Mouse (Mus musculus) heart, embryonic 12.5 days (tissue): ENCODE data around the gene Adgre5. TPM values are rescaled to one million over a fixed set of nuclear protein-coding genes. Genes with fewer than 3 reads are reported as not detected.

Experiments
- ATAC-seq: fragments of 200-750 bp; cut with Nextera tagmentation; 2 replicates; pipeline ENCODE4 v1.8.0; 2017; ENCODE audit warnings: moderate TSS enrichment, moderate library complexity; ENCODE audit not compliant: insufficient number of reproducible peaks, low FRiP score
- H3K27ac ChIP-seq: fragments of 300-500 bp; sonication (generic); 2 replicates; pipeline ENCODE4 v1.5.1; 2016; ENCODE audit warnings: mild to moderate bottlenecking, moderate library complexity; ENCODE audit not compliant: poor library complexity, severe bottlenecking
- H3K27me3 ChIP-seq: fragments of 300-500 bp; sonication (generic); replicated peaks from 2 replicates; pipeline ENCODE4 v1.6.1; 2016; ENCODE audit warnings: mild to moderate bottlenecking, moderate library complexity
- H3K36me3 ChIP-seq: fragments of 300-500 bp; sonication (generic); 2 replicates; pipeline ENCODE4 v1.6.1; 2016; ENCODE audit warnings: mild to moderate bottlenecking, moderate library complexity
- H3K4me1 ChIP-seq: fragments of 300-500 bp; sonication (generic); replicated peaks from 2 replicates; pipeline ENCODE4 v1.6.1; 2016; ENCODE audit warnings: mild to moderate bottlenecking
- H3K4me2 ChIP-seq: fragments of 300-500 bp; sonication (generic); 2 replicates; pipeline ENCODE4 v1.6.1; 2016; ENCODE audit warnings: mild to moderate bottlenecking, moderate library complexity
- H3K4me3 ChIP-seq: fragments of 300-500 bp; sonication (generic); 2 replicates; pipeline ENCODE4 v1.5.1; 2016; ENCODE audit warnings: mild to moderate bottlenecking
- H3K9ac ChIP-seq: fragments of 300-500 bp; sonication (generic); 2 replicates; pipeline ENCODE4 v1.6.1; 2016; ENCODE audit warnings: mild to moderate bottlenecking, moderate library complexity
- H3K9me3 ChIP-seq: fragments of 300-500 bp; sonication (generic); replicated peaks from 2 replicates; pipeline ENCODE4 v1.6.1; 2016; ENCODE audit warnings: mild to moderate bottlenecking, moderate library complexity
- WGBS: fragments of 180-500 bp; shearing (Covaris S2); methylation state at CpG from one replicate; pipeline ENCODE4 v1.1.7; 2016; 5-methylcytosine and 5-hydroxymethylcytosine counted together
- polyA plus RNA-seq: library from polyadenylated mRNA; unstranded; fragments of >200 nt; fragmentation: Nextera tagmentation; extraction: Ambion mirVana; gene quantifications from 2 replicates; pipeline ENCODE4 v1.2.1, GENCODE M21; 2016

Gene Adgre5
- polyA plus RNA-seq, 1 experiment from 2014 or later = 26.2 TPM

GRCm38 (mm10) chr8:83771791-83772190, 30.7 kb upstream of the Adgre5 start:
- Histone ChIP-seq H3K27ac (no peak overlapping the region), H3K4me3 (no peak overlapping the region), H3K4me1 (peaks cover 14% of the 10 kb centered on the region), H3K9ac (no peak overlapping the region), H3K4me2 (no peak overlapping the region), H3K9me3 (no peaks in the 10 kb centered on the region; the same call in 1 of the 2 replicates), H3K36me3 (no peaks in the 10 kb centered on the region), H3K27me3 (no peaks in the 10 kb centered on the region)
- no peak for ATAC-seq
- 55% methylated on average over 4 of the region's 4 CpGs for WGBS

- Histone ChIP-seq H3K9me3 (no peaks in the 10 kb centered on the region; the same call in 1 of the 2 replicates), H3K4me2 (no peak overlapping the region), H3K36me3 (no peaks in the 10 kb centered on the region), H3K4me1 (peaks cover 14% of the 10 kb centered on the region), H3K27ac (no peak overlapping the region), H3K27me3 (no peaks in the 10 kb centered on the region), H3K9ac (no peak overlapping the region), H3K4me3 (no peak overlapping the region)
- WGBS = 70% methylated on average over 2 of the region's 2 CpGs
- ATAC-seq = no peak
These were observed 29.5 kb upstream of the Adgre5 start for GRCm38 (mm10) chr8:83770669-83771068.

GRCm38 (mm10) chr8:83769720-83770119, 28.6 kb upstream of the Adgre5 start:
- no peak for ATAC-seq
- Histone ChIP-seq H3K4me2 (no peak overlapping the region), H3K9me3 (no peaks in the 10 kb centered on the region; the same call in 1 of the 2 replicates), H3K4me3 (no peak overlapping the region), H3K9ac (no peak overlapping the region), H3K27me3 (no peaks in the 10 kb centered on the region), H3K36me3 (no peaks in the 10 kb centered on the region), H3K4me1 (peaks cover 14% of the 10 kb centered on the region), H3K27ac (no peak overlapping the region)
- 70% methylated on average over 7 of the region's 7 CpGs for WGBS

GRCm38 (mm10) chr8:83768526-83768925, 27.4 kb upstream of the Adgre5 start:
- H3K4me1 ChIP-seq = peaks cover 14% of the 10 kb centered on the region
- no peak overlapping the region for H3K27ac ChIP-seq
- WGBS = 32% methylated on average over 5 of the region's 5 CpGs
- no peaks in the 10 kb centered on the region for H3K36me3 ChIP-seq
- no peaks in the 10 kb centered on the region; the same call in 1 of the 2 replicates for H3K9me3 ChIP-seq
- no peak overlapping the region for H3K4me2 ChIP-seq
- no peak overlapping the region for H3K4me3 ChIP-seq
- H3K27me3 ChIP-seq = no peaks in the 10 kb centered on the region
- no peak overlapping the region for H3K9ac ChIP-seq
- no peak for ATAC-seq

- Histone ChIP-seq H3K9ac (no peak overlapping the region), H3K36me3 (no peaks in the 10 kb centered on the region), H3K9me3 (no peaks in the 10 kb centered on the region; the same call in 1 of the 2 replicates), H3K27me3 (no peaks in the 10 kb centered on the region), H3K4me2 (no peak overlapping the region), H3K27ac (no peak overlapping the region), H3K4me1 (peaks cover 4% of the 10 kb centered on the region), H3K4me3 (no peak overlapping the region)
- 78% methylated on average over 4 of the region's 4 CpGs for WGBS
- ATAC-seq = no peak
These were observed 26.3 kb upstream of the Adgre5 start for GRCm38 (mm10) chr8:83767442-83767841.

- Histone ChIP-seq H3K9ac (no peak overlapping the region), H3K4me2 (no peak overlapping the region), H3K27me3 (no peaks in the 10 kb centered on the region), H3K9me3 (no peaks in the 10 kb centered on the region; the same call in 1 of the 2 replicates), H3K36me3 (no peaks in the 10 kb centered on the region), H3K4me3 (no peak overlapping the region), H3K27ac (no peak overlapping the region), H3K4me1 (no peaks in the 10 kb centered on the region)
- no peak for ATAC-seq
These were observed 24.5 kb upstream of the Adgre5 start for GRCm38 (mm10) chr8:83765663-83766062.

GRCm38 (mm10) chr8:83764717-83765116, 23.6 kb upstream of the Adgre5 start:
- Histone ChIP-seq H3K4me3 (no peak overlapping the region), H3K27ac (no peak overlapping the region), H3K9me3 (no peaks in the 10 kb centered on the region; the same call in 1 of the 2 replicates), H3K4me2 (no peak overlapping the region), H3K4me1 (no peaks in the 10 kb centered on the region), H3K9ac (no peak overlapping the region), H3K27me3 (no peaks in the 10 kb centered on the region), H3K36me3 (no peaks in the 10 kb centered on the region)
- no peak for ATAC-seq
- 79% methylated on average over 2 of the region's 2 CpGs for WGBS

GRCm38 (mm10) chr8:83764116-83764515, 23.0 kb upstream of the Adgre5 start:
- no peaks in the 10 kb centered on the region for H3K36me3 ChIP-seq
- no peak overlapping the region for H3K27ac ChIP-seq
- ATAC-seq = no peak
- H3K4me2 ChIP-seq = no peak overlapping the region
- no peaks in the 10 kb centered on the region; the same call in 1 of the 2 replicates for H3K9me3 ChIP-seq
- H3K9ac ChIP-seq = no peak overlapping the region
- H3K4me1 ChIP-seq = no peaks in the 10 kb centered on the region
- WGBS = 87% methylated on average over 8 of the region's 8 CpGs
- no peaks in the 10 kb centered on the region for H3K27me3 ChIP-seq
- H3K4me3 ChIP-seq = no peak overlapping the region

GRCm38 (mm10) chr8:83759231-83759759, 18.2 kb upstream of the Adgre5 start:
- 69% methylated on average over 2 of the region's 2 CpGs for WGBS
- H3K9ac ChIP-seq = no peak overlapping the region
- H3K4me1 ChIP-seq = no peaks in the 10 kb centered on the region
- no peaks in the 10 kb centered on the region for H3K9me3 ChIP-seq
- H3K27me3 ChIP-seq = no peaks in the 10 kb centered on the region
- H3K4me3 ChIP-seq = no peak overlapping the region
- no peak overlapping the region for H3K4me2 ChIP-seq
- H3K36me3 ChIP-seq = no peaks in the 10 kb centered on the region
- ATAC-seq = no peak
- H3K27ac ChIP-seq = no peak overlapping the region

GRCm38 (mm10) chr8:83758298-83758697, 17.2 kb upstream of the Adgre5 start:
- Histone ChIP-seq H3K27me3 (no peaks in the 10 kb centered on the region), H3K9me3 (no peaks in the 10 kb centered on the region), H3K27ac (no peak overlapping the region), H3K9ac (no peak overlapping the region), H3K4me3 (no peak overlapping the region), H3K4me2 (no peak overlapping the region), H3K36me3 (no peaks in the 10 kb centered on the region), H3K4me1 (no peaks in the 10 kb centered on the region)
- ATAC-seq = no peak
- 42% methylated on average over 5 of the region's 5 CpGs for WGBS

GRCm38 (mm10) chr8:83757084-83757607, 16.0 kb upstream of the Adgre5 start:
- Histone ChIP-seq H3K4me2 (no peak overlapping the region), H3K27me3 (no peaks in the 10 kb centered on the region), H3K36me3 (no peaks in the 10 kb centered on the region), H3K9me3 (no peaks in the 10 kb centered on the region), H3K27ac (no peak overlapping the region), H3K4me1 (no peaks in the 10 kb centered on the region), H3K4me3 (no peak overlapping the region), H3K9ac (no peak overlapping the region)
- WGBS = 64% methylated on average over 6 of the region's 6 CpGs
- ATAC-seq = no peak

- Histone ChIP-seq H3K9me3 (no peaks in the 10 kb centered on the region), H3K36me3 (no peaks in the 10 kb centered on the region), H3K4me1 (no peaks in the 10 kb centered on the region), H3K9ac (no peak overlapping the region), H3K4me2 (no peak overlapping the region), H3K27me3 (no peaks in the 10 kb centered on the region), H3K4me3 (no peak overlapping the region), H3K27ac (no peak overlapping the region)
- ATAC-seq = no peak
- 92% methylated on average over 3 of the region's 3 CpGs for WGBS
These were observed 15.1 kb upstream of the Adgre5 start for GRCm38 (mm10) chr8:83756273-83756672.
